Mouse (Mus musculus): ENCODE results near the gene Msantd3. TPM values are rescaled to one million over a fixed set of nuclear protein-coding genes. Genes with fewer than 3 reads are reported as not detected.

The Msantd3 gene
- polyA plus RNA-seq (2012; ENCODE audit: low replicate concordance): not detected in 2 replicates

GRCm38 (mm10) chr4:48539841-48540575 is at the start of gene Msantd3:
TSS of gene Msantd3 (plus strand) at chr4:48539935.

GRCm38 (mm10) chr4:48584421-48585240 is 44.9 kb downstream of the Msantd3 start, which contains the start of gene Tmeff1:
TSS of gene Tmeff1 (plus strand) at chr4:48585174.

Other genes with a start within 250 kb of the Msantd3 start
- gene Tex10, start 66.5 kb upstream of the Msantd3 start, polyA plus RNA-seq (2012; ENCODE audit: low replicate concordance): 6.7 and 13.1 TPM in 2 replicates
- 0.18 TPM in 1 of 2 replicates, not detected in the other for gene Tmeff1, start 45.2 kb downstream of the Msantd3 start, polyA plus RNA-seq (2012; ENCODE audit: low replicate concordance)
- not detected in 2 replicates for gene Cavin4, start 123.6 kb downstream of the Msantd3 start, polyA plus RNA-seq (2012; ENCODE audit: low replicate concordance)

All from leukemia stem cell, adult 10-12 weeks (primary cell).